Mouse (Mus musculus): ENCODE results near the gene Ttc22. TPM values are rescaled to one million over a fixed set of nuclear protein-coding genes. Genes with fewer than 3 reads are reported as not detected.

Gene Ttc22
- polyA plus RNA-seq, 1 experiment from 2014 or later: 0.22 TPM

DNA sequence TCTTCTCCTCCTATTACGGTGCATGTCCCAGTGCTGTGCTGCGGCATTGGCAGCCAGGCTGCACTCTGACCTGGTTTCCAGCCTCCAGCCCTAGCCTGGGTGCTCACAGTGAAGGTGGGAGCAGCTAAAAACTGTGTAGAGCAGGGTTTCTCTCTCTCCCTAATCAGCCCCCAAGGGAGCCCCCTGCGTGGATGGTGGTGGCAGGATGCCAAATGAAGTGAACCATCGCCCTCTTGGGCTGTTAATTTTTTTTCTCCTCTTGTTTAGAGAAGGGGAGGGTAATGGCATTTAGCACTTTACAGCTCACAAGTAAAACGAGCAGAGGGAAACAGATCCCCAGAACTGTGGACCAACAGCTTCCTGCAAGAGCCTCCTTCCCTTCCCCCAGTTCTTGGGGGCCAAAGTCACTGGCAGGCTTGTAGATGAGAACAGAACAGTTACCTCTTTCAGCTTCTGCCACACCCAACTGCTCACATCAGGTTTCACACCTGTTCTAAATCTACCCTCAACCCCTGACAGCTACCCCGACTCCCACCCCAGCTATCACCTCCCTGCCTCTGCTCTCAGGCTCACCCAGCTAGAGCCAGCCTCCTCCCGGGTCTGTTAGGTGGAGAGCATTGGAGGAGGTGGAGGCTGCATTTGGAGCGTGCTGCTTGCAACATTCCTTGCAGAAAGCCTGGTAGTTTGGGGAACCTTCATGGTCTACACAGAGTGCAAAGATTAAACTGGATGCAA lies 21.4 kb downstream of the Ttc22 start:
- 18% methylated on average over 8 of the region's 8 CpGs for WGBS (ENCODE audit: insufficient replicate concordance)
- Histone ChIP-seq H3K27ac (ENCODE audit: low read length) (no peak overlapping the region), H3K4me2 (ENCODE audit: low read depth, low read length) (no peak overlapping the region)

GRCm38 (mm10) chr4:106644218-106644610 lies 22.0 kb downstream of the Ttc22 start:
- WGBS (ENCODE audit: insufficient replicate concordance): 48% methylated on average over 6 of the region's 6 CpGs
- Histone ChIP-seq H3K27ac (ENCODE audit: low read length) (no peak overlapping the region), H3K4me1 (ENCODE audit: control insufficient read depth, low read depth, low read length) (no peaks in the 10 kb centered on the region), H3K4me3 (ENCODE audit: low read depth, low read length) (no peak overlapping the region), H3K27me3 (ENCODE audit: control insufficient read depth, insufficient read depth, low read depth, low read length) (0 out of 2 replicates have a peak, but pooled peaks cover 2% of the 10 kb centered on the region), H3K9ac (ENCODE audit: low read depth, low read length) (no peak overlapping the region), H3K4me2 (ENCODE audit: low read depth, low read length) (no peak overlapping the region), H3K36me3 (ENCODE audit: control insufficient read depth, insufficient read depth) (no peaks in the 10 kb centered on the region), H3K9me3 (replicated peaks; ENCODE audit: control insufficient read depth, low read length) (no peaks in the 10 kb centered on the region)
- ATAC-seq (ENCODE audit: low read depth): no peak

More for the DNA sequence above, 21.4 kb downstream of the Ttc22 start:
- Histone ChIP-seq H3K4me3 (ENCODE audit: low read depth, low read length) (no peak overlapping the region), H3K9ac (ENCODE audit: low read depth, low read length) (no peak overlapping the region), H3K27me3 (ENCODE audit: control insufficient read depth, insufficient read depth, low read depth, low read length) (0 out of 2 replicates have a peak, but pooled peaks cover 2% of the 10 kb centered on the region), H3K4me1 (ENCODE audit: control insufficient read depth, low read depth, low read length) (no peaks in the 10 kb centered on the region), H3K9me3 (replicated peaks; ENCODE audit: control insufficient read depth, low read length) (no peaks in the 10 kb centered on the region), H3K36me3 (ENCODE audit: control insufficient read depth, insufficient read depth) (no peaks in the 10 kb centered on the region)
- ATAC-seq (ENCODE audit: low read depth): no peak

GRCm38 (mm10) chr4:106645797-106646196 lies 23.6 kb downstream of the Ttc22 start:
- 54% methylated on average over 5 of the region's 5 CpGs for WGBS (ENCODE audit: insufficient replicate concordance)
- Histone ChIP-seq H3K4me3 (ENCODE audit: low read depth, low read length) (no peak overlapping the region), H3K36me3 (ENCODE audit: control insufficient read depth, insufficient read depth) (no peaks in the 10 kb centered on the region), H3K4me2 (ENCODE audit: low read depth, low read length) (no peak overlapping the region), H3K27me3 (ENCODE audit: control insufficient read depth, insufficient read depth, low read depth, low read length) (0 out of 2 replicates have a peak, but pooled peaks cover 2% of the 10 kb centered on the region), H3K27ac (ENCODE audit: low read length) (no peak overlapping the region), H3K4me1 (ENCODE audit: control insufficient read depth, low read depth, low read length) (no peaks in the 10 kb centered on the region), H3K9ac (ENCODE audit: low read depth, low read length) (no peak overlapping the region), H3K9me3 (replicated peaks; ENCODE audit: control insufficient read depth, low read length) (no peaks in the 10 kb centered on the region)
- ATAC-seq (ENCODE audit: low read depth): no peak

- Histone ChIP-seq H3K27ac (ENCODE audit: low read length) (no peak overlapping the region), H3K4me3 (ENCODE audit: low read depth, low read length) (no peak overlapping the region), H3K27me3 (ENCODE audit: control insufficient read depth, insufficient read depth, low read depth, low read length) (0 out of 2 replicates have a peak, but pooled peaks cover 2% of the 10 kb centered on the region), H3K9ac (ENCODE audit: low read depth, low read length) (no peak overlapping the region), H3K9me3 (replicated peaks; ENCODE audit: control insufficient read depth, low read length) (no peaks in the 10 kb centered on the region), H3K4me1 (ENCODE audit: control insufficient read depth, low read depth, low read length) (peaks cover 8% of the 10 kb centered on the region), H3K4me2 (ENCODE audit: low read depth, low read length) (no peak overlapping the region), H3K36me3 (ENCODE audit: control insufficient read depth, insufficient read depth) (no peaks in the 10 kb centered on the region)
- no peak for ATAC-seq (ENCODE audit: low read depth)
- 72% methylated on average over 6 of the region's 6 CpGs for WGBS (ENCODE audit: insufficient replicate concordance)
Observed at GRCm38 (mm10) chr4:106647137-106647536, 24.9 kb downstream of the Ttc22 start.

DNA sequence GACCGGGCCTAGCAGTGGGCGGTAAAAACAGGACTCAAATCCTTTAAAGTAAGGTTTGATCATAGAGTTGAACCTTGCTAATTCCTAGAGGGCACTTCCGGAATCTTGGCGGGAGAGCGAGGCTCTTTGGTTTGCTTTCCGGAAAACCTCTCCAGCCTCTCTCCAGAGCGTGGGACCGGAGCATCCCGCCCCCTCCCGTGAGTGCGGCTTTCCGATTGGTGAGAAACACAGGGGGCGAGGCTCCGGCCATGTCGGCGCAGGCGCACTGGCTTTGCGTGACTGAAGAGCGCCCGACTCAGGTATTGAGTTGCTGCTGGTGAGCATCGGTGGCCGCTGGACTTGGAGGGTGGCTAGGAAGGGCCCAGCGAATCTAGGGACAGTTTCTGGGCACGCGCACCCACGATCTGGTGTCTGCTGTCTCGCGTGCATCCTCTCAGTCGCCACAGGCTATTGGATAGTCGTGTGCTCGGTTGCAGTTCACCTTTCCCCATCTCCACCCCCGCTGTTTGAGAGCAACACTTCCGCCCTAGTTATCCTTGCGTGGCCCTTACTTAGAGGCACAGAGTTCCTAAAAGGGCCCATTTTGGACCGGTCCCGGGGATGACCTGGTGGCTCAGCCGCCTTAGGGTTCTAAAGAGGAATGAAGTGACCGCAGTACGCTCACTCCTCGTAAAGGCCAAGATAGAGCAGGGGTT lies 28.7 kb downstream of the Ttc22 start, which contains the start of gene Pars2:
Gene Pars2 (plus strand): TSS at position 237 of the 695 bp plus-strand sequence.
- Histone ChIP-seq H3K9ac (ENCODE audit: low read depth, low read length) (peak within 1 kb of the TSS; percentile 68), H3K4me2 (ENCODE audit: low read depth, low read length) (peak within 1 kb of the TSS; percentile 85), H3K36me3 (ENCODE audit: control insufficient read depth, insufficient read depth) (no peaks in the 10 kb centered on the region; the same call in 1 of the 2 replicates), H3K9me3 (replicated peaks; ENCODE audit: control insufficient read depth, low read length) (no peaks in the 10 kb centered on the region), H3K27ac (ENCODE audit: low read length) (no peak within 1 kb of the TSS; the same call in 1 of the 2 replicates), H3K4me3 (ENCODE audit: low read depth, low read length) (peak within 1 kb of the TSS; percentile 70), H3K4me1 (ENCODE audit: control insufficient read depth, low read depth, low read length) (peaks cover 8% of the 10 kb centered on the region), H3K27me3 (ENCODE audit: control insufficient read depth, insufficient read depth, low read depth, low read length) (0 out of 2 replicates have a peak, but pooled peaks cover 2% of the 10 kb centered on the region)
- ATAC-seq (ENCODE audit: low read depth): peak; percentile 99
- 2% methylated on average over 40 of the region's 40 CpGs for WGBS (ENCODE audit: insufficient replicate concordance)

DNA sequence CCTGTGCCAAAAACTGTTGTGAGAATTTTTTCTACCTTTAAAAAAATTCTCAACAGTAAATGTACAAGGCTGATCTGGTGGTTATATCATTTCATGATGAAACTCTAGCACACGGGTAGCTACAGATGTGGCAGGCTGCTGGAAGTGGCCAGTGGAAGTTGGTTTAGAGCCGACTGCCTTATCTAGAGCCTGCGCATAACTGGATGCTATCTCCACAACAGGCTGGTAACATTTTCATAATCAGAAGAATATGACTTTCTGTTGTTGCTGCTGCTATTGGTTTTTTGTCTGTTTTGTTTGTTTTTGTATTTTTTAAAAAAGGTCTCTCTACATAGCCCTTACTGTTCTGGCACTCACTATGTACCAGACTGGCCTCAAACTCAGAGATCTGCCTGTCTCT lies 30.3 kb downstream of the Ttc22 start:
- Histone ChIP-seq H3K9me3 (replicated peaks; ENCODE audit: control insufficient read depth, low read length) (no peaks in the 10 kb centered on the region), H3K4me2 (ENCODE audit: low read depth, low read length) (no peak overlapping the region), H3K4me1 (ENCODE audit: control insufficient read depth, low read depth, low read length) (peaks cover 8% of the 10 kb centered on the region), H3K27ac (ENCODE audit: low read length) (no peak overlapping the region), H3K9ac (ENCODE audit: low read depth, low read length) (no peak overlapping the region), H3K27me3 (ENCODE audit: control insufficient read depth, insufficient read depth, low read depth, low read length) (0 out of 2 replicates have a peak, but pooled peaks cover 2% of the 10 kb centered on the region), H3K36me3 (ENCODE audit: control insufficient read depth, insufficient read depth) (no peaks in the 10 kb centered on the region; the same call in 1 of the 2 replicates), H3K4me3 (ENCODE audit: low read depth, low read length) (no peak overlapping the region)
- WGBS (ENCODE audit: insufficient replicate concordance): 44% methylated on average over 3 of the region's 3 CpGs
- ATAC-seq (ENCODE audit: low read depth): no peak

- no peak overlapping the region for H3K4me3 ChIP-seq (ENCODE audit: low read depth, low read length)
- H3K27ac ChIP-seq (ENCODE audit: low read length): no peak overlapping the region
- 83% methylated on average over 15 of the region's 15 CpGs for WGBS (ENCODE audit: insufficient replicate concordance)
- no peaks in the 10 kb centered on the region; the same call in 1 of the 2 replicates for H3K36me3 ChIP-seq (ENCODE audit: control insufficient read depth, insufficient read depth)
- no peak for ATAC-seq (ENCODE audit: low read depth)
- H3K9me3 ChIP-seq (replicated peaks; ENCODE audit: control insufficient read depth, low read length): no peaks in the 10 kb centered on the region
- H3K4me2 ChIP-seq (ENCODE audit: low read depth, low read length): no peak overlapping the region
- H3K9ac ChIP-seq (ENCODE audit: low read depth, low read length): no peak overlapping the region
- H3K4me1 ChIP-seq (ENCODE audit: control insufficient read depth, low read depth, low read length): peaks cover 8% of the 10 kb centered on the region
- 0 out of 2 replicates have a peak, but pooled peaks cover under 1% of the 10 kb centered on the region for H3K27me3 ChIP-seq (ENCODE audit: control insufficient read depth, insufficient read depth, low read depth, low read length)
Observed at GRCm38 (mm10) chr4:106653051-106653450, 30.8 kb downstream of the Ttc22 start.

DNA sequence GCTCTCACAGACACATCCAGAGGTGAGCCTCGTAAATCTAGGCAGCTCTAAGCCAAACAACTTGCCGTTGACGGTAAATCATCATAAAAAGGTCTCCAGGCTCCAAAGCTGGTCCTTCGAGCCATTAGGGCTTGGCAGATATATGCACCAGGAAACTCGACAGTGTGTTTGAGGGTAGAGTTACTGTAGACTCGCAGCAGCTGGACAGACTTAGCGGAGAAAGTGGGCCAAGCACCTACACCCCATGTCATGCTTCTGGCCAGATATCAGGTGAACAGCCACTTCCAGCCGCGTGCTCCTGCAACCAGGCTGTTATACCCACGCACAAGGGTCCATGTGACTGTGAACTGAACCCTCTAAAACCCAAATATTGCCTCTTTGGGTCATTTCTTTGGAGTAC lies 33.4 kb downstream of the Ttc22 start:
- Histone ChIP-seq H3K9ac (ENCODE audit: low read depth, low read length) (no peak overlapping the region), H3K27me3 (ENCODE audit: control insufficient read depth, insufficient read depth, low read depth, low read length) (no peaks in the 10 kb centered on the region), H3K4me3 (ENCODE audit: low read depth, low read length) (no peak overlapping the region), H3K27ac (ENCODE audit: low read length) (no peak overlapping the region), H3K36me3 (ENCODE audit: control insufficient read depth, insufficient read depth) (peaks cover 4% of the 10 kb centered on the region; the same call in 1 of the 2 replicates), H3K4me2 (ENCODE audit: low read depth, low read length) (no peak overlapping the region), H3K9me3 (replicated peaks; ENCODE audit: control insufficient read depth, low read length) (no peaks in the 10 kb centered on the region), H3K4me1 (ENCODE audit: control insufficient read depth, low read depth, low read length) (peaks cover 8% of the 10 kb centered on the region)
- ATAC-seq (ENCODE audit: low read depth): no peak
- 78% methylated on average over 10 of the region's 10 CpGs for WGBS (ENCODE audit: insufficient replicate concordance)
